Mouse (Mus musculus) intestine, postnatal 0 days (tissue): Measurements from ENCODE around the gene Zfp784. TPM values are rescaled to one million over a fixed set of nuclear protein-coding genes. Genes with fewer than 3 reads are reported as not detected.

ENCODE experiments used
- ATAC-seq: fragments of 200-750 bp; cut with Nextera tagmentation; 2 replicates; pipeline ENCODE4 v1.8.0; 2017; ENCODE audit warnings: mild to moderate bottlenecking, moderate TSS enrichment, moderate library complexity
- H3K27ac ChIP-seq: fragments of 300-500 bp; sonication (generic); 2 replicates; pipeline ENCODE4 v1.5.1; 2014; ENCODE audit warnings: mild to moderate bottlenecking, low read depth, low read length, moderate library complexity
- H3K27me3 ChIP-seq: fragments of 300-500 bp; sonication (generic); replicated peaks from 2 replicates; pipeline ENCODE4 v1.6.1; 2014; ENCODE audit warnings: low read length, mixed read lengths; ENCODE audit not compliant: control insufficient read depth, insufficient read depth
- H3K36me3 ChIP-seq: fragments of 300-500 bp; sonication (generic); 2 replicates; pipeline ENCODE4 v1.6.1; 2014; ENCODE audit warnings: mild to moderate bottlenecking, moderate library complexity; ENCODE audit not compliant: control insufficient read depth, insufficient read depth
- H3K4me1 ChIP-seq: fragments of 300-500 bp; sonication (generic); replicated peaks from 2 replicates; pipeline ENCODE4 v1.6.1; 2014; ENCODE audit warnings: antibody characterized with exemption, low read length, mixed read lengths; ENCODE audit not compliant: control insufficient read depth, insufficient read depth
- H3K4me2 ChIP-seq: fragments of 300-500 bp; sonication (generic); replicated peaks from 2 replicates; pipeline ENCODE4 v1.6.1; 2014; ENCODE audit warnings: low read depth, mild to moderate bottlenecking, moderate library complexity
- H3K4me3 ChIP-seq: fragments of 300-500 bp; sonication (generic); 2 replicates; pipeline ENCODE4 v1.5.1; 2014; ENCODE audit warnings: low read depth, low read length
- H3K9ac ChIP-seq: fragments of 300-500 bp; sonication (generic); 2 replicates; pipeline ENCODE4 v1.6.1; 2014; ENCODE audit warnings: mild to moderate bottlenecking, low read depth, low read length
- H3K9me3 ChIP-seq: fragments of 300-500 bp; sonication (generic); 2 replicates; pipeline ENCODE4 v1.6.1; 2016; ENCODE audit warnings: mixed run types; ENCODE audit not compliant: control insufficient read depth
- CTCF ChIP-seq: sonication (generic); IDR thresholded peaks from 2 replicates; pipeline ENCODE4 v1.5.1; 2016; ENCODE audit warnings: low read depth, mild to moderate bottlenecking, control low read depth, antibody characterized with exemption, moderate library complexity
- WGBS: fragments of 180-500 bp; shearing (Covaris S2); extraction: QIAGEN DNeasy Blood & Tissue Kit; methylation state at CpG from one replicate; pipeline ENCODE4 v1.1.7; 2014; 5-methylcytosine and 5-hydroxymethylcytosine counted together
- polyA plus RNA-seq: library from polyadenylated mRNA; unstranded; fragments of >200 nt; fragmentation: Nextera tagmentation; extraction: Ambion mirVana; gene quantifications from 2 replicates; pipeline ENCODE4 v1.2.1, GENCODE M21; 2015

The Zfp784 gene
- polyA plus RNA-seq, 1 experiment from 2014 or later, result 6.4 TPM

DNA sequence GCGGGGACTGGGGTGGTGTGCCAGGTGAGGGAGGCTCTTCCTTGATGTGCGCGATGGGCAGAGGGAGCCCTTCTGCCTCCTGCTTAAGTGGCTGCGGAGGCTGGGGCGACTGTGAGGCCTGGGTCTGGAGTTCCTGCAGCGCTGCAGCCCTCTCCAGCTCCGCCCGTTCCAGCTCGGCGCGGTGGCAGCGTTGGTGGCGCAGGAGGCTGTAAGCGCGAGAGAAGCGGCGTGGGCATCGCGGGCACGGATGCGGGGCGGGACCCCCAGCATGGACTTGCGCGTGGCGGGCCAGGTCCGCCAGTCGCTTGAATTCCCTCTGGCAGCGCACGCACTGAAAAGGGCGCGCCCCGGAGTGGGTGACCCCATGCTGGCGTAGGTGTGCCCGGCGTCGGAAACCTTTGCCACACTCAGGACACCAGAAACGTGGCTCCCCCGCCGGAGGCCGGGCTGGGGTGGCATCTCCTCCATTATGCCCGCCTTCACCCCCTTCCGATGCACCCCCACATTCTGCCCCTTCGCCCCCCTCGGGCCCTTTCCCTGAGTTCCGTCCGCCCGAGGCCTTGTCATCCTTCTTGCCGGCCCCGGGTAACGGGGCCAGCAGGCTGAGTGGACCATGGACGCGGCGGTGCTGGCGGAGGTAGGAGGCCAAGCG lies 44.8 kb downstream of the Zfp784 start:
- no peak overlapping the region for H3K4me3 ChIP-seq
- H3K4me1 ChIP-seq, result no peaks in the 10 kb centered on the region
- 68% methylated on average over 54 of the region's 55 CpGs for WGBS
- no peak overlapping the region for H3K4me2 ChIP-seq
- no peak for ATAC-seq
- H3K27me3 ChIP-seq, result no peaks in the 10 kb centered on the region
- TF ChIP-seq CTCF, result no peak
- H3K9ac ChIP-seq, result no peak overlapping the region
- peaks cover 16% of the 10 kb centered on the region; the same call in 1 of the 2 replicates for H3K36me3 ChIP-seq
- H3K9me3 ChIP-seq, result 0 out of 2 replicates have a peak, but pooled peaks cover 3% of the 10 kb centered on the region
- H3K27ac ChIP-seq, result no peak overlapping the region

DNA sequence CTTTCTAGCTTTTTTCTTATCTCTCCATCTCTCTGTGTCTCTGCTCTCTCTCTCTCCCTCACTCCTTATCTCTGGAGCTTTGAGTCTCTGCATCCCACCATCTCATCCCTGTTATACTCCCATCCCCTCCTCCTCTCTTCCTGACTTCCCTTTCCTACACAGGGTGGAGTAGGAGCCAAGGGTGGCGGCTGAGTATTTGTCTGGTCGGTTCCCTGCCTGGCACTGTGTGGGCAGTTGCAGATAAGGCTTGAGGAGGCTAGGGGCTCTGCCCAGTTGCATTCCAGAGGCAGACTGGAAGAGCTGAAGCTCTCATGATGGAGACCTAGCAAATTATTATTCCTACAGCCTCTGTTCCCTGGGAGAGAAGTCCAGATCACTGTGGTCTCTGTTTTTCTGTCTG lies 50.0 kb downstream of the Zfp784 start:
- Histone ChIP-seq H3K27me3 (no peaks in the 10 kb centered on the region), H3K4me3 (no peak overlapping the region), H3K4me1 (no peaks in the 10 kb centered on the region), H3K36me3 (peaks cover 11% of the 10 kb centered on the region; the same call in 1 of the 2 replicates), H3K4me2 (no peak overlapping the region), H3K9me3 (no peaks in the 10 kb centered on the region), H3K9ac (no peak overlapping the region), H3K27ac (no peak overlapping the region)
- no peak for TF ChIP-seq CTCF
- 44% methylated on average over 2 of the region's 2 CpGs for WGBS
- ATAC-seq, result no peak

Other genes with a start within 250 kb of the Zfp784 start
- gene Tmem238, start 248.8 kb downstream of the Zfp784 start, polyA plus RNA-seq, result 74.3 and 75.5 TPM in 2 replicates
- 419 and 467 TPM in 2 replicates for gene Rpl28, start 245.6 kb downstream of the Zfp784 start, polyA plus RNA-seq
- 116 and 126 TPM in 2 replicates for gene Ube2s, start 225.9 kb downstream of the Zfp784 start, polyA plus RNA-seq
- gene Shisa7, start 193.8 kb downstream of the Zfp784 start, polyA plus RNA-seq, result 0.07 and 0.09 TPM in 2 replicates
- gene Isoc2b, start 168.2 kb downstream of the Zfp784 start, polyA plus RNA-seq, result 12.5 and 15.5 TPM in 2 replicates
- gene Isoc2a, start 161.3 kb downstream of the Zfp784 start, polyA plus RNA-seq, result 1.3 and 1.6 TPM in 2 replicates
- not detected in 2 replicates for gene Gm36210, start 131.9 kb downstream of the Zfp784 start, polyA plus RNA-seq
- 2.9 TPM in 2 replicates for gene Zfp628, start 123.2 kb downstream of the Zfp784 start, polyA plus RNA-seq
- gene Nat14, start 116.4 kb downstream of the Zfp784 start, polyA plus RNA-seq, result 1.5 and 1.9 TPM in 2 replicates
- 2.3 and 2.6 TPM in 2 replicates for gene Ssc5d, start 112.7 kb downstream of the Zfp784 start, polyA plus RNA-seq
- 0.47 and 0.76 TPM in 2 replicates for gene Sbk2, start 74.0 kb downstream of the Zfp784 start, polyA plus RNA-seq
- not detected in 2 replicates for gene Sbk3, start 67.3 kb downstream of the Zfp784 start, polyA plus RNA-seq
- 10.5 and 12.9 TPM in 2 replicates for gene Zfp579, start 42.3 kb downstream of the Zfp784 start, polyA plus RNA-seq
- gene Zfp524, start 24.0 kb downstream of the Zfp784 start, polyA plus RNA-seq, result 21.9 and 22.6 TPM in 2 replicates
- 15.5 and 16.1 TPM in 2 replicates for gene Fiz1, start 23.7 kb downstream of the Zfp784 start, polyA plus RNA-seq
- gene Gm44973, start 22.9 kb downstream of the Zfp784 start, polyA plus RNA-seq, result 4.4 and 4.7 TPM in 2 replicates
- gene Zfp865, start 18.1 kb downstream of the Zfp784 start, polyA plus RNA-seq, result 2.3 and 2.6 TPM in 2 replicates
- gene Ccdc106, start 17.9 kb downstream of the Zfp784 start, polyA plus RNA-seq, result 8.3 and 8.8 TPM in 2 replicates
- gene 4632433K11Rik, start 4.3 kb downstream of the Zfp784 start, polyA plus RNA-seq, result not detected in 2 replicates
- gene Zfp580, start 13.1 kb upstream of the Zfp784 start, polyA plus RNA-seq, result 15.8 and 16.9 TPM in 2 replicates
- 48.3 and 51.4 TPM in 2 replicates for gene U2af2, start 23.7 kb upstream of the Zfp784 start, polyA plus RNA-seq
- gene Epn1, start 41.8 kb upstream of the Zfp784 start, polyA plus RNA-seq, result 98.0 and 106 TPM in 2 replicates
- gene Rfpl4, start 78.5 kb upstream of the Zfp784 start, polyA plus RNA-seq, result not detected in 2 replicates
- gene Rasl2-9, start 87.5 kb upstream of the Zfp784 start, polyA plus RNA-seq, result 1.6 and 2.3 TPM in 2 replicates
- not detected in 2 replicates for gene Vmn1r55, start 111.2 kb upstream of the Zfp784 start, polyA plus RNA-seq
- gene Vmn1r56, start 158.3 kb upstream of the Zfp784 start, polyA plus RNA-seq, result not detected in 2 replicates
- gene Vmn1r57, start 180.0 kb upstream of the Zfp784 start, polyA plus RNA-seq, result not detected in 2 replicates